Mouse (Mus musculus): ENCODE data around the gene B2m. TPM values are rescaled to one million over a fixed set of nuclear protein-coding genes. Genes with fewer than 3 reads are reported as not detected.

Gene B2m
- total RNA-seq, 2 experiments from 2014 or later = 132 to 152 TPM

GRCm38 (mm10) chr2:122180051-122180822 is 32.8 kb downstream of the B2m start:
- intact Hi-C loops (cut with DNase I) = no loop called here
- no peak for DNase-seq (ENCODE audit: low spot score)

GRCm38 (mm10) chr2:122185086-122185485 is 37.6 kb downstream of the B2m start:
- intact Hi-C loops (cut with DNase I) = no loop called here
- no peak for DNase-seq (ENCODE audit: low spot score)

GRCm38 (mm10) chr2:122186106-122186505 is 38.6 kb downstream of the B2m start, which contains the start of the genes Patl2 and Terb2:
Gene Patl2 (minus strand): TSS chr2:122186189.
Gene Terb2 (plus strand): TSS chr2:122186272.
- no peak for DNase-seq (ENCODE audit: low spot score)
- intact Hi-C loops (cut with DNase I) = no loop called here

DNA sequence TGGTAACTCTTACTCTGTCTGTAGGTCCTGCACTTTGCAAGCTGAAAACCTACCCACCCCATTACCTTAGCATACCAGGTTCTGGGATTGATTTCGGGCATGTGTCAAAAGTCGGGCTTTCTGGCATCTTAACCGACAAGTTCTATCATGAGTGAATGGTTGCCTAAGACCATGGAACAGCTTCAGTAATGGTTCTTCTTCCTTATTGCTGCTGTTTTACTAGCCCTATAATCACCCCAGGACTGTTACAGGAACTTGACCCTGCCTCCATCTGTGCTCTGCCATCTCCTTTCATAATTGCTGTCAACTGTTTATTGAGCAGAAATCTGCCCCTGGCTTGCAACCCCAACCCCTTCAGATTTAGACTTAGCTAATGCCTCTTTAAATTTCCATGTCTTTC is 39.3 kb downstream of the B2m start:
- DNase-seq (ENCODE audit: low spot score) = no peak

GRCm38 (mm10) chr2:122191849-122192248 is 44.4 kb downstream of the B2m start:
- intact Hi-C loops (cut with DNase I) = loop anchor here (5.0 to 10.0 kb wide), 2 partner anchors 173 to 275 kb away; partner anchors contain the start of gene Shf
- DNase-seq (ENCODE audit: low spot score) = no peak

More for the DNA sequence above, 39.3 kb downstream of the B2m start:
- intact Hi-C loops (cut with DNase I) = no loop called here

DNA sequence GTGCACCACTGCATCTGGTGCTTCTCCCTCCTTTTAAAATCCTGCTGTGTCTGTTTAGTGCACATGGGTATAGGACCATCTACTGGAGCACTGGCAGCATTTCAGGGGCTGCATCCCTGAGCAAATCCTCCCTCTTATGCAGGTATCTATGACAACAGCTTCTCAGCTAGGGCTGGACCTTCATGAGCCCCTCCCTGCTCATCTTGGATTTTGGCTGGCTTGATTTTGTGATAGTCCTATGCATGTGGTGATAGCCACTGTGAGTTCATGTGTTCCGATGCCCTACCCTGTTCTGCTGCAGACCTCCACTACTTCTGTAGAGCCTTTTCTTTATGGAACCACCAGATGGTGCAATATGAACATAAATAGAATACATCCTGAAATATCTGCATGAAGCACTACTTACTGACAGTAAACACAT is 47.0 kb downstream of the B2m start:
- DNase-seq (ENCODE audit: low spot score) = no peak
- intact Hi-C loops (cut with DNase I) = loop anchor here (2.0 to 10.0 kb wide), 5 partner anchors 50 to 364 kb away; partner anchors contain the start of gene Shf

DNA sequence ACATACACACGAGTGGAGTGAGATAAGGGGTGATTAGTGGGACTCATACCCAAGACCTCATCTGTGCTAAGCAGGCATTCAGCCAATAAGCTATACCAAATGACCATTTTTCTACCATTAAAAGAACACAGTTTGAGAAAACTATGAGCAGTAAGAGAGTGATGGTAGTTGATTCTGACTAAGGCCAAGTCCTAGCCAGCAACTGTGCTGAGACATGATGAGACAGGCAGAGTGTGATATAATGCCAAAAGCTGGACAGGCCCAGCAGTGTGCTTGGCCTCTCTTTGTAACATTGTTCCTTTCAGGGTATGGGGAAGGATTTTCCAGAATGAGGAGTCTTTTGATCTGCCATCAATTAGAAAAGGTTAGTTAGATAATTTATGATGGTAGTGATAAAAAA is 54.0 kb downstream of the B2m start:
- DNase-seq (ENCODE audit: low spot score) = no peak
- intact Hi-C loops (cut with DNase I) = no loop called here

Other genes with a start within 250 kb of the B2m start
- 10 to 100 TPM; 14.8 to 15.8 TPM for gene Ctdspl2, start 191.7 kb upstream of the B2m start, total RNA-seq (2021)
- gene Mageb3, start 191.6 kb upstream of the B2m start, total RNA-seq (2021) = not detected
- gene Eif3j1, start 119.1 kb upstream of the B2m start, total RNA-seq (2021) = 10 to 100 TPM; 20.0 to 21.4 TPM
- gene Spg11, start 29.3 kb upstream of the B2m start, total RNA-seq (2021) = 10 to 100 TPM; 10.2 to 11.3 TPM
- not detected for gene Trim69, start 13.0 kb downstream of the B2m start, total RNA-seq (2021)
- gene Patl2, start 38.5 kb downstream of the B2m start, total RNA-seq (2021) = not detected
- not detected for gene Terb2, start 38.6 kb downstream of the B2m start, total RNA-seq (2021)
- gene Sord, start 87.1 kb downstream of the B2m start, total RNA-seq (2021) = 100 to 1,000 TPM; 120 to 128 TPM
- under 1 TPM; 0.44 to 0.45 TPM for gene Duox2, start 150.8 kb downstream of the B2m start, total RNA-seq (2021)
- under 1 TPM; 0.17 to 0.26 TPM for gene Duoxa2, start 151.2 kb downstream of the B2m start, total RNA-seq (2021)
- gene Duoxa1, start 166.0 kb downstream of the B2m start, total RNA-seq (2021) = under 1 TPM; 0.28 to 0.29 TPM
- gene Duox1, start 168.0 kb downstream of the B2m start, total RNA-seq (2021) = under 1 TPM; 0.20 to 0.23 TPM
- gene Shf, start 221.5 kb downstream of the B2m start, total RNA-seq (2021) = 1 to 10 TPM; 3.7 to 6.6 TPM

Measured in heart, postnatal 25 days (tissue).